Mouse (Mus musculus): ENCODE data around the gene Hnrnpr.

GRCm38 (mm10) chr4:136369727-136370126, 59.0 kb downstream of the Hnrnpr start:
- TF ChIP-seq POLR2A (IDR thresholded peaks at IDR 0.05; ENCODE audit: borderline replicate concordance, insufficient read depth, low read length) (no peak), CTCF (IDR thresholded peaks at IDR 0.05; ENCODE audit: borderline replicate concordance, insufficient read depth, low read depth, low read length) (peak; percentile 36; the same call in 1 of the 2 replicates)
